Mouse (Mus musculus) kidney, adult 2 months (tissue): Measurements from ENCODE around the gene Pitpna. TPM values are rescaled to one million over a fixed set of nuclear protein-coding genes. Genes with fewer than 3 reads are reported as not detected.

ENCODE experiments used
- DNase-seq: peaks from one replicate; pipeline ENCODE4 v3.0.0; 2021
- H3K27ac ChIP-seq: fragments of 200-500 bp; 2 replicates; pipeline ENCODE4 v1.5.1; 2012; ENCODE audit warnings: low read depth, low read length, control low read depth, inconsistent platforms; ENCODE audit not compliant: insufficient read depth
- H3K27me3 ChIP-seq: fragments of 200-500 bp; replicated peaks from 2 replicates; pipeline ENCODE4 v1.6.1; 2012; ENCODE audit warnings: mild to moderate bottlenecking, moderate library complexity, low read length, inconsistent platforms; ENCODE audit not compliant: control insufficient read depth, insufficient read depth
- H3K36me3 ChIP-seq: fragments of 200-500 bp; 2 replicates; pipeline ENCODE4 v1.6.1; 2012; ENCODE audit warnings: mild to moderate bottlenecking, moderate library complexity, low read length, inconsistent platforms; ENCODE audit not compliant: control insufficient read depth, insufficient read depth
- H3K4me1 ChIP-seq: fragments of 200-500 bp; 2 replicates; pipeline ENCODE4 v1.6.1; 2011; ENCODE audit warnings: low read length; ENCODE audit not compliant: control insufficient read depth, insufficient read depth
- H3K4me3 ChIP-seq: fragments of 200-500 bp; 2 replicates; pipeline ENCODE4 v1.5.1; 2011; ENCODE audit warnings: mild to moderate bottlenecking, low read depth, low read length, control low read depth; ENCODE audit not compliant: insufficient read depth
- CTCF ChIP-seq: fragments of 200-500 bp; conservative IDR thresholded peaks from 2 replicates; pipeline ENCODE4 v1.5.1; 2011; ENCODE audit warnings: low read depth, mild to moderate bottlenecking, control low read depth, low read length, moderate library complexity, mixed read lengths; ENCODE audit not compliant: insufficient read depth, insufficient read length
- POLR2A ChIP-seq: fragments of 200-500 bp; IDR thresholded peaks from one replicate; pipeline ENCODE4 v1.6.1; 2011; ENCODE audit warnings: low read depth, low read length, control low read depth
- WGBS: fragments of 180-500 bp; shearing (Covaris S2); methylation state at CpG from one replicate; pipeline ENCODE4 v1.1.7; 2018; 5-methylcytosine and 5-hydroxymethylcytosine counted together
- polyA plus RNA-seq: library from polyadenylated mRNA; depleted of rRNA; stranded (reverse); fragments of >200 nt; gene quantifications from 2 replicates; pipeline ENCODE4 v1.2.3, GENCODE M21; 2012

Pitpna gene
- polyA plus RNA-seq, 1 experiment = 60.3 TPM

- no peak overlapping the region for H3K4me3 ChIP-seq
- H3K4me1 ChIP-seq = peaks cover 10% of the 10 kb centered on the region
- no peak for DNase-seq
- 74% methylated on average over 13 of the region's 13 CpGs for WGBS
- no peaks in the 10 kb centered on the region for H3K27me3 ChIP-seq
- no peak for TF ChIP-seq POLR2A
- TF ChIP-seq CTCF = no peak
- H3K27ac ChIP-seq = no peak overlapping the region
- H3K36me3 ChIP-seq = no peaks in the 10 kb centered on the region; the same call in 1 of the 2 replicates
These were observed 21.4 kb upstream of the Pitpna start for GRCm38 (mm10) chr11:75566276-75567196.

- peaks cover 10% of the 10 kb centered on the region for H3K4me1 ChIP-seq
- 38% methylated on average over 9 of the region's 9 CpGs for WGBS
- no peak for DNase-seq
- H3K27me3 ChIP-seq = no peaks in the 10 kb centered on the region
- H3K27ac ChIP-seq = no peak overlapping the region
- no peaks in the 10 kb centered on the region; the same call in 1 of the 2 replicates for H3K36me3 ChIP-seq
- H3K4me3 ChIP-seq = no peak overlapping the region
- TF ChIP-seq POLR2A = no peak
- TF ChIP-seq CTCF = no peak
These were observed 20.4 kb upstream of the Pitpna start for GRCm38 (mm10) chr11:75567346-75568114.

- no peak overlapping the region for H3K4me3 ChIP-seq
- H3K27me3 ChIP-seq = no peaks in the 10 kb centered on the region
- WGBS = 76% methylated on average over 6 of the region's 6 CpGs
- TF ChIP-seq POLR2A (no peak), CTCF (no peak)
- no peaks in the 10 kb centered on the region; the same call in 1 of the 2 replicates for H3K36me3 ChIP-seq
- no peak for DNase-seq
- peak overlapping the region; percentile 4; the same call in 1 of the 2 replicates for H3K27ac ChIP-seq
- H3K4me1 ChIP-seq = peaks cover 10% of the 10 kb centered on the region
These were observed 19.8 kb upstream of the Pitpna start for GRCm38 (mm10) chr11:75568115-75568511.

GRCm38 (mm10) chr11:75568962-75569361 is 18.9 kb upstream of the Pitpna start:
- TF ChIP-seq POLR2A (no peak), CTCF (no peak)
- H3K4me3 ChIP-seq = no peak overlapping the region
- peaks cover 7% of the 10 kb centered on the region for H3K4me1 ChIP-seq
- peak; percentile 86 for DNase-seq
- H3K27me3 ChIP-seq = no peaks in the 10 kb centered on the region
- peak overlapping the region; percentile 4; the same call in 1 of the 2 replicates for H3K27ac ChIP-seq
- H3K36me3 ChIP-seq = no peaks in the 10 kb centered on the region; the same call in 1 of the 2 replicates
- 69% methylated on average over 12 of the region's 12 CpGs for WGBS

GRCm38 (mm10) chr11:75570375-75571125 is 17.3 kb upstream of the Pitpna start:
- WGBS = 80% methylated on average over 17 of the region's 17 CpGs
- no peaks in the 10 kb centered on the region for H3K27me3 ChIP-seq
- TF ChIP-seq POLR2A (no peak), CTCF (no peak)
- no peak for DNase-seq
- no peaks in the 10 kb centered on the region; the same call in 1 of the 2 replicates for H3K36me3 ChIP-seq
- peaks cover 7% of the 10 kb centered on the region for H3K4me1 ChIP-seq
- no peak overlapping the region for H3K27ac ChIP-seq
- H3K4me3 ChIP-seq = no peak overlapping the region

- 55% methylated on average over 14 of the region's 14 CpGs for WGBS
- H3K4me1 ChIP-seq = peaks cover 7% of the 10 kb centered on the region
- no peak overlapping the region for H3K27ac ChIP-seq
- no peak overlapping the region for H3K4me3 ChIP-seq
- no peaks in the 10 kb centered on the region; the same call in 1 of the 2 replicates for H3K36me3 ChIP-seq
- DNase-seq = no peak
- no peak for TF ChIP-seq POLR2A
- TF ChIP-seq CTCF = no peak
- H3K27me3 ChIP-seq = no peaks in the 10 kb centered on the region
These were observed 16.5 kb upstream of the Pitpna start for GRCm38 (mm10) chr11:75571126-75571990.
